Mouse (Mus musculus) bone marrow macrophage, adult 2 months (primary cell): ENCODE results near the gene Coq10a.

Source experiments
- CTCF ChIP-seq: IDR thresholded peaks from 2 replicates; pipeline ENCODE4 v1.5.1; 2012; ENCODE audit warnings: low read depth, mild to moderate bottlenecking, low read length, moderate library complexity
- POLR2A ChIP-seq: IDR thresholded peaks from 2 replicates; pipeline ENCODE4 v1.6.1; 2012; ENCODE audit warnings: mild to moderate bottlenecking, low read depth, low read length, borderline replicate concordance

- TF ChIP-seq CTCF, result no peak
- TF ChIP-seq POLR2A, result no peak
Observed at GRCm38 (mm10) chr10:128361836-128362235, 7.0 kb downstream of the Coq10a start.
